Mouse (Mus musculus) gastrocnemius, postnatal 4 days (tissue): ENCODE results near the gene Tial1. TPM values are rescaled to one million over a fixed set of nuclear protein-coding genes. Genes with fewer than 3 reads are reported as not detected.

Experiments used
- microRNA-seq: library from miRNA; unstranded; fragments of <30 nt; microRNA quantifications from one replicate; pipeline ENCODE4 v1.2.0, GENCODE M21; 2021
- total RNA-seq, 2 experiments: library from RNA; stranded (reverse); gene quantifications; 2 replicates each; pipeline ENCODE4 v1.2.3; 2021

Gene Tial1
- total RNA-seq, 2 experiments from 2014 or later: 73.7 to 92.4 TPM

Small RNAs within 50 kb of the gene (microRNA-seq; reads per million reads assigned to microRNA genes)
- not detected for gene Gm24365

Other genes starting within 250 kb of the Tial1 start
- 10 to 100 TPM; 12.9 TPM for gene Armc5, start 224.4 kb downstream of the Tial1 start, total RNA-seq
- 1 to 10 TPM; 4.6 to 5.5 TPM for gene 9130023H24Rik, start 223.7 kb downstream of the Tial1 start, total RNA-seq
- gene Tgfb1i1, start 214.9 kb downstream of the Tial1 start, total RNA-seq: 10 to 100 TPM; 47.0 to 48.0 TPM
- gene Slc5a2, start 196.1 kb downstream of the Tial1 start, total RNA-seq: not detected
- 10 to 100 TPM; 17.3 to 18.0 TPM for gene BC017158, start 163.5 kb downstream of the Tial1 start, total RNA-seq
- gene Rgs10, start 43.0 kb downstream of the Tial1 start, total RNA-seq: 10 to 100 TPM; 14.5 to 18.2 TPM
- 100 to 1,000 TPM in 1 of 2 experiments, 10 to 100 TPM in 1; 84.2 to 100 TPM for gene Bag3, start 61.9 kb upstream of the Tial1 start, total RNA-seq
- 1 to 10 TPM; 9.1 to 9.2 TPM for gene Inpp5f, start 149.6 kb upstream of the Tial1 start, total RNA-seq